Mouse (Mus musculus): ENCODE data around the gene Sinhcaf. TPM values are rescaled to one million over a fixed set of nuclear protein-coding genes. Genes with fewer than 3 reads are reported as not detected.

The Sinhcaf gene
- total and polyA plus RNA-seq, 3 experiments = 57.5 to 146 (median 82.3) TPM

DNA sequence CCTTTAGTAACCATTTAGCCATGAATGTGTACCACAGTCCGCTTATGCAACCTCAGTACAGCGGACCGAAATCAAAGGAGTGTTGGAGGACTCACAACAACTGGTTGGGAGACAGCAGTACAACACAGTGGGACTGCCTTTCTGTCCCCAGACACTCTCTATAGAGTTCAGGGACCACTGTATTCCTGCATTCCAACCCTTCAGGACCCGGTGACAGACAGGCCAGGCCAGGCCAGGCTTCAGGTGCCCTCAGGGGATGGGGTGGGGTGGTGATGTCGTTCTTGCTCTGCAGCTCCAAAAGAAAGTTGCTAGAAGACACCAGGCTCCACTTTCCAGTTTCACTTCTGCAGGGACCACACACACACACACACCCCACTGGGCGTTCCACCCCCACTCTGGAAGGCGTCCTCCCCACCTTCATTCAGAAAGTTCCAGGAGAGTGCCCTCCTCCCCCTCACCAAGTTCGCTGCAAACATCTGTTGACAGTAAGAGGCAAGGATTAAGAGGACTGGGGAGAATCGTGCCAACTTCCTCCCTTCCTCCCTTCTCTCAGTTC is 25.2 kb upstream of the Sinhcaf start:
- Histone ChIP-seq H3K9me3 (replicated peaks; ENCODE audit: low read length) (no peaks in the 10 kb centered on the region), H3K79me2 (replicated peaks; ENCODE audit: control insufficient read depth, extremely low read depth, insufficient read depth, poor library complexity, severe bottlenecking) (no peaks in the 10 kb centered on the region), H3K27me3 (replicated peaks) (no peaks in the 10 kb centered on the region), H3K4me1 (ENCODE audit: control insufficient read depth in 1 of 2, insufficient read depth in 2 of 2) (peaks cover 7 to 17% of the 10 kb centered on the region in 2 experiments), H3K27ac (ENCODE audit: insufficient read depth, low read depth) (no peak overlapping the region), H3K4me3 (replicated peaks in 1 of 3; ENCODE audit: low read depth in 2 of 3, low read length in 2 of 3, poor library complexity in 1 of 3) (no peak overlapping the region), H3K36me3 (replicated peaks in 1 of 2; ENCODE audit: control insufficient read depth in 1 of 2, insufficient read depth in 1 of 2, low read length in 1 of 2) (no peaks in the 10 kb centered on the region), H3K4me2 (ENCODE audit: insufficient read depth, low read depth, poor library complexity, severe bottlenecking) (peak overlapping the region; percentile 8), H3K9ac (ENCODE audit: insufficient read depth, low read depth) (no peak overlapping the region)
- TF ChIP-seq GABPA (IDR thresholded peaks at IDR 0.05; ENCODE audit: insufficient replicate concordance, low read depth, low read length) = no peak
- TF ChIP-seq IRF4 (IDR thresholded peaks at IDR 0.05; ENCODE audit: low read depth, low read length) = peak; percentile 30; the same call in 1 of the 2 replicates
- dilution Hi-C loops (cut with MboI; ENCODE audit: extremely low pct_ligation_motif_present, extremely low pct_unique_long_range_greater_than_20kb, low sequenced_read_pairs) (no loop called here), in situ Hi-C loops (cut with MboI; ENCODE audit: low pct_ligation_motif_present, low pct_unique_long_range_greater_than_20kb, low sequenced_read_pairs) (no loop called here)
- DNase-seq (ENCODE audit: extremely low read depth) = no peak

DNA sequence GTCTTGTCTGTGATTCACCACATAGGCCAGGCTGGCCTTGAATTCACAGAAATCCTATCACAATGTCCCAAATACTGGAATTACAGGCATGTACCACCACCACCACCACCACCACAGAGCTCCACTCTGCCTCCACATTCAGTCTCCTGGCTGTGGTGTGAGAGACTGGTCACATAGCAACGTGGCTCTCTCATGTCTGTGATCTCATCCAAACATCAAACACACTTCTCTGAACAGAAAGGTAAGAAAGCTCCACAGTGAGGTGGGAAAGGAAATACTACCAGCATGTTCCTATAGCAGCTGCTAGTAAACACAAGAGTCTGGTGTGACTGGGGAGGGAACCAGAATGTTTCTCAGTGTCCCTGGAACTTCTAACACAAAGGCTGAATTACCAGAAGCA is 15.0 kb upstream of the Sinhcaf start:
- no peak overlapping the region for H3K4me2 ChIP-seq (ENCODE audit: insufficient read depth, low read depth, poor library complexity, severe bottlenecking)
- in situ Hi-C loops (cut with MboI; ENCODE audit: low pct_ligation_motif_present, low pct_unique_long_range_greater_than_20kb, low sequenced_read_pairs) = no loop called here
- dilution Hi-C loops (cut with MboI; ENCODE audit: extremely low pct_ligation_motif_present, extremely low pct_unique_long_range_greater_than_20kb, low sequenced_read_pairs) = no loop called here
- H3K9me3 ChIP-seq (replicated peaks; ENCODE audit: low read length) = no peaks in the 10 kb centered on the region
- no peak overlapping the region for H3K4me3 ChIP-seq (replicated peaks in 1 of 3; ENCODE audit: low read depth in 2 of 3, low read length in 2 of 3, poor library complexity in 1 of 3)
- no peak for TF ChIP-seq KAT2A (IDR thresholded peaks at IDR 0.05; ENCODE audit: insufficient replicate concordance, low read length)
- no peak for TF ChIP-seq ETS1 (conservative IDR thresholded peaks at IDR 0.05; ENCODE audit: low read depth, low read length)
- no peak for TF ChIP-seq MAX (IDR thresholded peaks at IDR 0.05; ENCODE audit: low read length)
- TF ChIP-seq NELFE (IDR thresholded peaks at IDR 0.05; ENCODE audit: low read depth, low read length) = no peak
- no peak for TF ChIP-seq ELF1 (IDR thresholded peaks at IDR 0.05; ENCODE audit: low read depth, low read length)
- no peak for TF ChIP-seq BHLHE40 (IDR thresholded peaks at IDR 0.05; ENCODE audit: low read depth, low read length)
- no peak for TF ChIP-seq POLR2A (IDR thresholded peaks at IDR 0.05; ENCODE audit: low read depth, low read length)
- no peak for TF ChIP-seq UBTF (IDR thresholded peaks at IDR 0.05; ENCODE audit: low read depth, low read length)
- no peak for TF ChIP-seq ZC3H11A (IDR thresholded peaks at IDR 0.05; ENCODE audit: low read depth, low read length)
- no peak for TF ChIP-seq RAD21 (IDR thresholded peaks at IDR 0.05; ENCODE audit: low read depth, low read length)
- no peak for TF ChIP-seq CHD2 (IDR thresholded peaks at IDR 0.05; ENCODE audit: low read length)
- TF ChIP-seq EP300 (IDR thresholded peaks at IDR 0.05; ENCODE audit: low read length) = no peak
- TF ChIP-seq ZNF384 (IDR thresholded peaks at IDR 0.05; ENCODE audit: low read depth, low read length) = no peak
- TF ChIP-seq NRF1 (IDR thresholded peaks at IDR 0.05; ENCODE audit: low read depth, low read length) = no peak
- TF ChIP-seq SIN3A (IDR thresholded peaks at IDR 0.05; ENCODE audit: low read length) = no peak
- TF ChIP-seq TCF12 (IDR thresholded peaks at IDR 0.05; ENCODE audit: low read depth, low read length) = no peak
- H3K27me3 ChIP-seq (replicated peaks) = no peaks in the 10 kb centered on the region
- H3K27ac ChIP-seq (ENCODE audit: insufficient read depth, low read depth) = no peak overlapping the region
- no peaks in the 10 kb centered on the region for H3K36me3 ChIP-seq (replicated peaks in 1 of 2; ENCODE audit: control insufficient read depth in 1 of 2, insufficient read depth in 1 of 2, low read length in 1 of 2)
- no peaks in the 10 kb centered on the region for H3K79me2 ChIP-seq (replicated peaks; ENCODE audit: control insufficient read depth, extremely low read depth, insufficient read depth, poor library complexity, severe bottlenecking)
- no peaks in the 10 kb centered on the region for H3K4me1 ChIP-seq (ENCODE audit: control insufficient read depth in 1 of 2, insufficient read depth in 2 of 2)
- H3K9ac ChIP-seq (ENCODE audit: insufficient read depth, low read depth) = no peak overlapping the region
- DNase-seq (ENCODE audit: extremely low read depth) = no peak

Measured in CH12.LX (cell line).